In genomic region chr13:102157369-102158130, GRCm38 (mm10) we compare ENCODE assay signal across 15 mouse cellular contexts.
"Had no signal": no experiment of that assay in that cellular context is flagged by ENCODE, and none has a peak within 500 bp of the region (broad histone marks: within the 10 kb centered on the region; RNA-seq: fewer than 3 reads in every experiment).

No protein-coding gene starts in this region.

- H3K27me3 ChIP-seq: limb, embryonic 12.5 days; liver, embryonic 13.5 days; lung, embryonic 15.5 days; megakaryocyte, embryonic 14.5 days had no signal

- H3K27ac ChIP-seq: layer of hippocampus, adult 2 months; limb, embryonic 12.5 days; liver, embryonic 13.5 days; lung, embryonic 15.5 days; macrophage had no signal

- H3K4me3 ChIP-seq: layer of hippocampus, adult 2 months; limb, embryonic 12.5 days; liver, embryonic 13.5 days; lung, embryonic 15.5 days; megakaryocyte, embryonic 14.5 days; myocyte had no signal

- DNase-seq: kidney, postnatal 10 days; kidney, postnatal 4 days; liver; liver, embryonic 13.5 days; liver, postnatal 0 days; lung, postnatal 14 days; right cerebral cortex, adult 18-20 months; right cerebral cortex, postnatal 25 days; thymus, postnatal 4 days had no signal

- H3K4me2 ChIP-seq: limb, embryonic 12.5 days; liver, embryonic 13.5 days; lung, embryonic 15.5 days had no signal

- H3K36me3 ChIP-seq: limb, embryonic 12.5 days; liver, embryonic 13.5 days; lung, embryonic 15.5 days had no signal

- H3K9me3 ChIP-seq: limb, embryonic 12.5 days; liver, embryonic 13.5 days; lung, embryonic 15.5 days; megakaryocyte, embryonic 14.5 days had no signal

- ATAC-seq: liver, postnatal 0 days had no signal

- H3K4me1 ChIP-seq: liver, embryonic 13.5 days; megakaryocyte, embryonic 14.5 days had no signal

- H3K9ac ChIP-seq: limb, embryonic 12.5 days; liver, embryonic 13.5 days; liver, postnatal 0 days; lung, embryonic 15.5 days had no signal
